Mouse (Mus musculus) intestine, embryonic 15.5 days (tissue): ENCODE data around the gene Rassf1. TPM values are rescaled to one million over a fixed set of nuclear protein-coding genes. Genes with fewer than 3 reads are reported as not detected.

ENCODE experiments used
- polyA plus RNA-seq: library from polyadenylated mRNA; unstranded; fragments of >200 nt; fragmentation: Nextera tagmentation; extraction: Ambion mirVana; gene quantifications from 2 replicates; pipeline ENCODE4 v1.2.1, GENCODE M21; 2015

Gene Rassf1
- polyA plus RNA-seq, 1 experiment from 2014 or later, result 51.7 TPM

Other genes with a start within 250 kb of the Rassf1 start
- gene Hemk1, start 213.2 kb upstream of the Rassf1 start, polyA plus RNA-seq, result 9.0 and 11.1 TPM in 2 replicates
- gene 6430571L13Rik, start 211.0 kb upstream of the Rassf1 start, polyA plus RNA-seq, result 0.28 and 0.40 TPM in 2 replicates
- gene Cacna2d2, start 151.9 kb upstream of the Rassf1 start, polyA plus RNA-seq, result 0.29 and 0.34 TPM in 2 replicates
- gene Tmem115, start 17.6 kb upstream of the Rassf1 start, polyA plus RNA-seq, result 42.2 and 43.0 TPM in 2 replicates
- gene Cyb561d2, start 9.4 kb upstream of the Rassf1 start, polyA plus RNA-seq, result 31.2 and 35.8 TPM in 2 replicates
- gene Nprl2, start 9.3 kb upstream of the Rassf1 start, polyA plus RNA-seq, result 33.9 and 36.9 TPM in 2 replicates
- gene Zmynd10, start 4.3 kb upstream of the Rassf1 start, polyA plus RNA-seq, result 0.67 and 0.68 TPM in 2 replicates
- gene Tusc2, start 11.7 kb downstream of the Rassf1 start, polyA plus RNA-seq, result 44.2 and 45.0 TPM in 2 replicates
- gene Hyal2, start 16.4 kb downstream of the Rassf1 start, polyA plus RNA-seq, result 81.0 and 87.9 TPM in 2 replicates
- gene Hyal1, start 25.4 kb downstream of the Rassf1 start, polyA plus RNA-seq, result 5.9 and 7.4 TPM in 2 replicates
- 15.1 and 19.1 TPM in 2 replicates for gene Naa80, start 27.3 kb downstream of the Rassf1 start, polyA plus RNA-seq
- 0.74 and 0.97 TPM in 2 replicates for gene Hyal3, start 29.3 kb downstream of the Rassf1 start, polyA plus RNA-seq
- gene Ifrd2, start 36.1 kb downstream of the Rassf1 start, polyA plus RNA-seq, result 66.4 and 81.9 TPM in 2 replicates
- gene Sema3b, start 57.7 kb downstream of the Rassf1 start, polyA plus RNA-seq, result 34.7 and 37.5 TPM in 2 replicates
- 334 and 335 TPM in 2 replicates for gene Gnai2, start 83.8 kb downstream of the Rassf1 start, polyA plus RNA-seq
- 8.4 and 16.0 TPM in 2 replicates for gene Slc38a3, start 118.0 kb downstream of the Rassf1 start, polyA plus RNA-seq
- 0.82 and 1.9 TPM in 2 replicates for gene Gnat1, start 128.2 kb downstream of the Rassf1 start, polyA plus RNA-seq
- gene Sema3f, start 158.9 kb downstream of the Rassf1 start, polyA plus RNA-seq, result 8.9 and 11.2 TPM in 2 replicates
- gene Rbm5, start 219.4 kb downstream of the Rassf1 start, polyA plus RNA-seq, result 153 and 154 TPM in 2 replicates